Mouse (Mus musculus) B cell, adult 2 months (primary cell): ENCODE measurements at regions not wholly inside any gene's neighbourhood (a gene's known extent, or its start where the extent isn't known, plus 50 kb on each side); places are given as distances from the start of the nearest gene placed in this dataset.

Experiments used
- DNase-seq, 2 experiments: peaks; one replicate each; pipeline ENCODE4 v3.0.0; 2022

DNA sequence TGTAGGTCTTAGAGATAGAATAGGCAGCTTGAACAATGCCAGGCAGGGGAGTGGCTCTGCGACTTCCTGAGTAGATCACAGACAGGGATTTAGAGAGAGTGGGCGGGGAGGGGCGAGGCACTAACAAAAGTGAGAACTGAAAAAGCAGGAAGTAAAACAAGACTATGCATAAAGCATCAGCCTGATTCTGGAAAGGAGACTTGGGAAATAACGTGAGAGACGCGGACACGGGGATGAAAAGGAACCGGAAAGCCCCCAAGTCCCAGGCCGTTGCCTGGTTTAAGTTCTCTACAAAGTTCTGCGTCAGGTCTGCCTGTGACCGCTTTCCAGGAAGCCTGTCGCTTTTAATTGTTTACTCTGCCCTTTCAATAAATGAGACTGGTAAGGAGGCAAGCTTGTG lies 86.3 kb downstream of the D16Ertd472e start:
- DNase-seq: peak; percentile 63 to 68

DNA sequence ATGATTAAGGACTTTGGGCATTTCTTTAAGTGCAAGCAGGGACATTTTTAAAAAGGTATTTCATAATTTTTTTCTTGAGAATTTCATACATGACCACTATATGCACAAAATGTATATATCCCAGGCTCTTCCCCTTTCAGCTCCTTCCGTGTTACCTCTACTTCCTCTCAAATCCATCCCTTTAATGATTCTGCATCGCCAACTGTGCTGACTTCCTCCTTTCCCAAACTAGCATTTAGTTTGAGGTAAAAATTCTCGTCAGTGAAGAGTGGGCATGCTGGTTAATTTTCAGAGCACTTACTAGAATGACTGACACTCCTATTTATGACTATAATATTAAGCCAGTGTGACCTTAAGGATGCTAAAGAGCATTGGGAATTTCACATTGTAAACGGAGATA lies 86.9 kb downstream of the D16Ertd472e start:
- DNase-seq: no peak

DNA sequence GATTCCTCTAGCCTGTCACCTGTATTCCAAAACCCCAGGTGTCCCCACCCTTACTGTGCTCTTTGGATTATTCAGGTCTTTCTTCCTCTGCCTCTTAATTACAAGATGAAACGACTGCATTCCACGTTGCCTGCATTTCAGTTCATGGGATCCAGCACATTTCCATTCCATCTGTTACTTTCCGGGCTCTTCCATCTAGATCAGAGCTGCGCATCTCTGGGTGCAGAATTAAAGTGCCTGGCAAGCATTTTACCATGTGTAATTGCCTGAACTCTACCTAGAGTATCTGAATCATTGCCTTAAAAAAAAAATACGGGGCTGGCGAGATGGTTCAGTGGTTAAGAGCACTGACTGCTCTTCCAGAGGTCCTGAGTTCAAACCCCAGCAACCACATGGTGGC lies 90.0 kb downstream of the D16Ertd472e start:
- no peak for DNase-seq

DNA sequence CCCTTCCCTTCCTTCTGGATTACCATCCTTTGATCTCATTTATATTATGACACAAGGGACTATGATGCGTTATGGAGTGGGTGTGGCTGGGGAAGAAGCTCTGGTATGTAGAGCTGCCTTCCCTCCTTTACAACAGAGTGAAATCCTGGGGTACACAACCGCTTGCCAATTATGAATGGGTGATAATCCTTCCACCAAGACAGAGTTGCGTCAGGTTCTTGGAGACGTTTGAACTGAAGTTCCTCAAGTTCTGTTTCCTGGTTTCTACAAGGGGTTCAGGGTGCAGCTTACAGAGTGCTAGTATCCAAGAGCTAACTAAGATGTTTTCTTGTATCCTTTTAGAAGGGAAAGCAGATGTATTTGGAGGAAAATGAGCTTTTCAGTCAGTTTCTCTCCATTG lies 92.2 kb downstream of the D16Ertd472e start:
- DNase-seq: no peak

DNA sequence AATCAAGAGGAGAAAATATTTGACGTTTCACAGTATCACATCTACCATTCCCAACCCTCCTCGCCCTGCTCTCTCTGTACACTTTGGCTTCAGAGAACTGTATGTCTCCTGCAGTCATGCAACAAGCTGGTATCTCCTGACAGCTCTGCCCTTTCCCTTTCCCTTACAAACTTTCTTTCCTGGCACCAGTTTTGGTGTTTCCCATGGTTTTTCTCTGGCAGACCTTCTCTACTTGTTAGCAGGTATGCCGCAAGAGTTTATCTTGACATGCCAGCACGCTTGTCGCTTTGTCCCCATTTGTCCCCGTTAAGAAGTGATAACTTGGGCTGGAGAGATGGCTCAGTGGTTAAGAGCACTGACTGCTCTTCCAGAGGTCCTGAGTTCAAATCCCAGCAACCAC lies 94.9 kb downstream of the D16Ertd472e start:
- no peak for DNase-seq

DNA sequence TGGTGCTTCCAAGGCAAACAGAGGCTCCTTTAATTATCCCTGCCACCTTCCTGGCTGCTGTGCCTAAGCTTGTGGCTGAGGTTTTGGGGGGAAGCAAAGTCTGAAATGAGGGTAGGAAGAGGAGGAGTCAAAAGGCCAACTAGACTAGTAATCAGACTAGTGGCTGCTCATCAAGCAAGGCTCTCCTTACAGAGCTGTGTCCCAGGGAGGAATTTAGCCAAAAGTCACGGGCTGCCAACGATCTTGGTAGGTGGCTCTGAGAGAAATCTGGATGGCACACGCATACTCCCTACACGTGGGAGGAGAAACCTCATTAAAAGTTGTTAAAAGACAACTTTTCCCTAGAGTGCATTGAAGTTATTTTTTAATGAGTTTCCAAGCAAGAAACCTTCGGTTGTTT lies 95.4 kb downstream of the D16Ertd472e start:
- DNase-seq: no peak

DNA sequence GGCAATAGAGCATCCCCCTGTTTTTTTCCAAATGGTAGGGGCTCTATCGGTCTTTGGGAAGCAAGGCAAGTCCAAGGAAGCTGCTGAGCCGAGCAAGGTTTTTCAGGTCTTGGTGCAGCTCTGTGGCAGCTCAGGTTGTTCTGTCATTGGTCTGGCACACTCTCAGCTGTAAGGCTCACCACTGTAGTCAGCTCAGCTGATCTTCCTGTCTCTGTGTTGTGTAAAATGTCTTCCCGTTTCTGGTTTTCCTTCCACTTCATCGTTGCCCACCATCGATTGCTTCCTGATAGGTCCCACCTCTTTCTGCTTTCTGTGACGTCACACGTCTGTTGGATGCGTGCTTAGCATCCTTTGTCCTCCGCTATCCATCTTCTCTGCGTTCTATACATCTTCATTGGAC lies 96.2 kb downstream of the D16Ertd472e start:
- no peak for DNase-seq

DNA sequence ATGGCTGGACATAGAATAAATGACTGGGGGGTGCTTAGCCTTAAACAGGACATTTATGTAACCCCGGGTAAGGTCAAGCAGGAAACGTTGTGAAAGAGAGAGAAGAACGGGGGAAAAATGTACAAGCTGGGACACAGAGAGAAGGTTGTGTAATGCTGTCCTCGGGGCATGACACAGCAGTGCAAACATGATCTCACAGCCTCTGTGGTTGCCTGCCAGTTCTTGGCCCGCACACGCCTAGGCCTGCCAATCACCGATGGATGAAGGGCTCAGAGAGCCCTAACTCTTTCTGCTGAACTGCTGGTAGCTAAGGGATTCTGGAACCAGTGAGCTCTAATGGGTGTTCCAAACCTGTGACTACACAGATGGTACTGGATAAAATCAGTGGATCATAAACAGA lies 96.5 kb upstream of the Btg3 start:
- no peak for DNase-seq

DNA sequence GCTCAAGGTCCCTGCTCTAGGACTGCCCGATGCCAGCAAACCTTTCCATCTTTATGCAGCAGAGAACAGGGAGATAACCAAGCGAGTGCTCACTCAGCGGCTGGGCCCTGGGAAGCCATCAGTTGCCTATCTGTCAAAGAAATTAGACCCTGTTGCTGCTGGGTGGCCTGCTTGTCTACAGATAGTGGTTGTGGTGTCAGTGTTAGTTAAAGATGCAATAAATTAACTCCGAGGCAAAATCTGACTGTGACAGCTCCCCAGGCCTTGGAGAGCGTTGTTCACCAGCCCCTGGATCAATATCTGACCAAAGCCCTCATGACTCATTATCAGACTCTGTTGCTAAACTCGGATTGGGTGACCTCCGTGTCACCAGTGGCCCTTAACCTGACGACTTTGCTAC lies 83.0 kb upstream of the Btg3 start:
- no peak for DNase-seq

DNA sequence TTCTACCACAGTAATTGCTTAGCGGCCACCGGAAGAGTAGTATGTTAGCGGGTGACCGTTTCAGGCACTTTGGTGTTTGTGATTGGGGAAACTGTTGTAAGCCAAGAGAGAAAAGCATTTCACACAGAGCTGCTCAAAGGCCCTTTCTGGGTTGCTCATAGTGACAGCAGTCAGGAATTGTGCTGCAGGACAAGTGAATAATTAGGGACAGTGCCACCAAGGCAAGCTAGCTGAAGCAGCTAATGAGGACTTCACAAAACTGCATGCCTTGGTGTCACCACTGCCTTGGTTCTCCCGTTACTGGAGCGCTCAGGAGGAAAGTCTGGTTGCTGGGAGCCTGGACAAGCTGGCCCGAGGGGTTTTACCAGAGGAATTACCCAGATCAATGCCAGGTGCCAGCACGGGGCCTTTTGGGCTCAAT lies 80.7 kb upstream of the Btg3 start:
- no peak for DNase-seq

DNA sequence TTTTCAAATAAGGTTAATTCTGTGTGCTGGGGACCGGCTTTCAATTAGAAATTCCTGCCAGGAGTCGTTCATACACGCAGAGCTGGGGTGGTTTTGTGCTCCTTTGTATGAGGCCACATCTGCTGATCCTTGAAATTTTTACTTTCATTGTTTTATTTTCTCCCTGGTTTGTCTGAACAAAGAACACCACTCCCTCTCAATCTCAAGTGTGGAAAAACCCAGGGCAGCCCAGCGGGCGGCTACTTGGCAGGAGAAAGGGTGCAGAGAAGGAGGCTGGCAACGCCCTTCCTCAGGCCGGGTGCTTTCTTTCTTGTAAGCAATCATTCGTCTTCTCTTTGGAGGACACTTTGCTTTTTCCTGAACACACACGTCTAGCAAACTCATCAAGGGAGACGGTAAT lies 79.4 kb upstream of the Btg3 start:
- DNase-seq: no peak

DNA sequence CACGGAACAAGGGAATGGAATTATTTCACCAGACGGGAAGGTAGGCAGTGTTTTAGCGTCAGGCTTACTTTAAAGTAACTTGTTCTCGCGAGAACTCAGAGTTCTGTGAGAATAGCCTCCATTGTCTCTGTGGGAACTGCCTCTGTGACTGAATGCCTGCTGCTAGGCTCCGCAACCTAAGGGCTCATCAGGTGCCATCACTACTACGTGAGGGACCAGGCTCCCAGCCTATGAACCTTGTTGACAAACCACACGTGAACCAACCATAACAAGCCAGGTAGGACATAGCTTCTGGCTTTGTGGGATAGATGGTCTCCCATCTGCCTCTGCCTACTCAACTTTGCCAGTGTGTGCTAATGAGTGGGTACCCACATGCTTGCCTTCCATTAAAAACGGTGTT lies 77.5 kb upstream of the Btg3 start:
- no peak for DNase-seq

DNA sequence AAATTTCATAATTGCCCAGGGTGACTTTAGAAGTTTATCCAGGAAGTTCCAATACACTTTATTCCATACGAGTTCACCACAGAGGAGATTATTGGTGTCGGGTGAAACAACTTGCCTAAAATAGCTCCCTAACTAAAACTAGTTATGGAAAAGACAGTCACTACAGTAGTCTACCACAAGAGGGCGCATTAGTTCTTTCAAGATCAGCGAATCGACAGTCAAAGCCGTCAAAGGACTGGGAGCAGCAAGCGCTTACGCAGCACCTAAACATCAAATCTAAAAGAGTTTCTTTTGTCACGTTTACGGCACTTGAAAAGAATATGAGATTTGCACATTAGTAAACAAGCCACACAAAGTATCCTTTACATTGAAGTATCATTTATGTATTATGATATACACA lies 75.3 kb upstream of the Btg3 start:
- peak; percentile 53 to 58 for DNase-seq

DNA sequence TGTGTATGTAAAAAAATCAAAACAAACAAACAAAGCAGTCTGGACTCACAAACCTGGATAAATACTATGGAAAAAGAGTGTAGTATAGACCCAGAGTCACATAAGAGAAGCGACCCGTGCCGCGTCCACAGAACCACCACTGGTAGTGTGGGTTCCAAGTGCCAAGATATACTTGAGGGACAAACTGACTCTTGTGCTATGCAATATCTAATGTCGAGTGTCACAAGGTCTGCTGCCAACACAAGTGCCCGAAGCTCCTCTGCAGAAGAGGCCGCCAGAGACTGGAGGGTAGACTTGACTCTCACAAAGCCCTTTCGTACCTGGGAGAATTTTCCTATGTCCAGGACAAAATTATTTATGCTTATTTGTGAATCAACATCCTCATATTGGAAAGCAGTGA lies 74.8 kb upstream of the Btg3 start:
- DNase-seq: no peak

DNA sequence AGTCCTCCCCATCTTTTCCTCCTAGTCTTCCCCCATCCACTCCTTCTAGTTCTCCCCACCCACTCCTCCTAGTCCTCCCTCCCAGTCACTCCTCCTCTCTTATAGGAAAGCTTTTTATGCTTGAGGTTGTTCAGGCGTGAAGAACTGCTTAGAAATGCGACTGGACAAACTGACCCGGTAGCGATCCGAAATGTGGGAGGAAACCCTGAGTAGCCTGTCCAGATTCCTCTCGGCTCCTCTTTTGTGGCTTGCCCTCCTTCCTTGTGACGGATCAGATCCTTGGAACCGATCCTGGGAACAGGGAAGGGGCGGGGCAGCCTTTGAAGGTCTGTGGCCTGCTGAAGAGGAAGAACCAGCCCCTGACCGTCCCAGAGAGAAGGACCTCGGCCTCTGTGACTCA lies 74.3 kb upstream of the Btg3 start:
- DNase-seq: no peak

DNA sequence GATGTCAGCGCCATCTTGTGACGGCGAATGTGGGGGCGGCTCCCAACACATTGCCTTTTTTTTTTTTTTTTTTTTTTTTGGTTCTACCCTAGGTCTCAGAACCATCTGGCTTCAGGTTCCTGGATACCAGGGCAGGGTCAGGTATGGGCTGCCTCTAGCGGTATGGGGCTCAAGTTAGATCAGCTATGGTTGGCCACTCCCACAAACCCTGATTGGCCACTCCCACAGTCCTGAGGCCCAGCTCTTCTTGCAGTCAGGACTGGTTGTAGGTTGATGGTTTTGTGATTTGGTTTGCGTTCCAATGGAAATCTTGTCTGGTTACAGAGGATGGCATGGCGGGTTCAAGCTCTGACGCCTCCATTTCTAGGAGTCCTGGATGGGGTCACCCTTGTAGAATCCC lies 72.2 kb upstream of the Btg3 start:
- DNase-seq: no peak

DNA sequence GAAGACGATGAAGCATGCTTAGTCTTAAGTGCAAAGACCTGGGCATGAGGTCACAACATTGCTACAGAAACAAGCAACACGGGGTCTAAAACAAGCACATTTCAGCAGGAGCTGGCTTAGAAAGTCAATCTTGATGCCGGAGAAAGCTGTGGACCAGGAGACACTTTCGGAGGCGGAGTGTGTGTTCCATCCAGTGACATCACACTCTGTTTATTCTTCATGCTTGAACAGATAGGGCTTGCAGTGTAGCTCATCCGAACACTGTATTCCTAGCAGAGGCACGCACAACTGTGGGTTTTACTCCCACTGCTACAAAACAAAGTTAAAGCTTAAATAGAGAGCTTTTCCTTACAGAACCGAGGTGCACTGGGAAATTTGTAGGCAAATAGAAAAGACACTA lies 66.3 kb upstream of the Btg3 start:
- no peak for DNase-seq

DNA sequence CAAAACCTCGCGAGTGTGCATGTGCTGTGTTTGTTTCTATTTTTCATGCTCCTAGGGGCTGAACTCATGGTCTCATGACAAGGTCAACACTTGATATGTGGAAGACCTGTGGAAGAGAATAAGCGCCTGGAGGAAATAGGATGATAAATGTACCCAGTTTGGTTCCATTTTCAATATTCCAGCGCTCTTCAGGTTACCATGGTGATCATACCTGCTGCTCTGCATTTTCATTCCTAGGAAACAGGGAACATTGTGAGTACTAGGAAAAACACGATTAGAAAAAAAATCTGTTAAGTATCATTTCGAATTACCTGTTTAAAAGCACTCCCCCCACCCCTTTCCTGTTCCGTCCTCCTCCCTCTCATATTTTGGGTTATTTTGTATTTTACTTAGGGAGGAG lies 65.8 kb upstream of the Btg3 start:
- no peak for DNase-seq

DNA sequence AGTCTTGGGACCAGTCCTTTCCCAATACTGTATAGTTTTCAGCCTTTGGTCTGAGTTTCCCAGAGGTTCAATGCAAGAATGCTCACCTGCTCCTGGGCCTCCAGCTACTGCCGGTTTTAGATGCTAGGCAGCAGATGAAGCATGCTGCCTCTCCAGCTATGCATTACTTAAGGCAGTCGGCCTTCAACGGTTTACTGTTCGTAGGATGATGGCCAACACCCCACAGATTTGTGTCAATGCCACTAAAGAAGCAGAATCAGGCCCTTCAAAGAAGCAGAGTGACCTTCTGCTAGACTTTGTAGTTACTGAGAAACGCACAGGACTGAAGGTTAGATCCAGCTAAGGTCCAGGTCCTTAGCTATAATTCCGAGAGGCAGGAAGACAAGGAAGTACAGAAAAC lies 65.0 kb upstream of the Btg3 start:
- DNase-seq: no peak

DNA sequence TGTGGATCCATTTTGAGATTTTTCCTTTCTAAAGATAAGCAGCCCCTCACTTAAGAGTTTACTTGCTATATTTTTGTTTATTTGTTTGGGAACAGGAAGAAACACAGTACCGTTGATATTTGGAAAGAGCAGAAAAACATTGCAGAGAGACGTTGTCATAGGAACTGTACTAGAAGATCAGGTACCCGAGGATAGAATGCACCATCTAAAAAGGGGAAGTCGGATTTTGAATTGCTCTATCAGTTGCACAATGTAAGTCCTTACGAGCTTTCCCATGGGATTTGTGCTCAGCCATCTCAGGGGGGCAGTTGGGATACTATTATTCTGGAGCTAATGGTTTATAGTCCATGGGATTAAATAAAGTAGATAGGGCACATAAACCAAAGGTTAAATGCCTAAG lies 58.7 kb upstream of the Btg3 start:
- no peak for DNase-seq

DNA sequence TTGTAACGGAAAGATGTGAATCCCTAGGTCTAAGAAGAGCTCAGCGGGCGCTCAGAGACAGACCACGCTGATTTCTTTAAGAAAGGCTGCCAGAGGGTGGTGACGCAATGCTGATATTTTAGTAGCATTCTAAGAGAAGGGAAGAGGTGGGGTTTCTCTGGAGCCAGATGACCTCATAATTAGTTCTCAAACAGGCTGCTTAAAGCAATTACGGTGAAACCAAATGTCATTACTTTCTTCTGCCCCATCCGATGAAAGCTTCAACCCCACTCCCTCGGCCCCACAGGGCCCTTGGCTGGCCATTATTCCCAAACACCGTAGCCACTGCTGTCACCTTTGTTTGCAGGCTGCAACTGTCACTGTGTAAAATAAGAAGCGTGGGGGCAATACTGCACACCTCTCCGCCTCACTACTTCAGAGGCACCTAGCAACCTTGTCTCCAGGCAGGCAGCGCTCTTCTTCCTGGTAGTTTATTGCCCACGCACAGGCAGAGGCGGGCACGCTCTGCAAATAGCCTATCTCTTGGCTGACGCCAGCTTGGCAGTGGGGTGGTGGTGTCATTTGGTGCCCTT lies 50.6 kb upstream of the Btg3 start:
- DNase-seq: no peak
